Mouse (Mus musculus): ENCODE results near the gene Fis1.
"Not testable (repeated sequence)": the region's sequence is repeated elsewhere in the genome, so short reads cannot be mapped to it uniquely, and the experiment has no call there.

Fis1 gene

GRCm38 (mm10) chr5:136940845-136941560 is 12.1 kb upstream of the Fis1 start:
- no peak for DNase-seq

- no peak for DNase-seq
Measured at GRCm38 (mm10) chr5:136942781-136943180, 10.3 kb upstream of the Fis1 start.

GRCm38 (mm10) chr5:136943382-136943781 is 9.7 kb upstream of the Fis1 start:
- no peak for DNase-seq

- no peak for DNase-seq
Measured at GRCm38 (mm10) chr5:136945084-136945483, 8.0 kb upstream of the Fis1 start.

- DNase-seq: no peak
Measured at GRCm38 (mm10) chr5:136947874-136948273, 5.2 kb upstream of the Fis1 start.

GRCm38 (mm10) chr5:136949551-136950336 is 3.3 kb upstream of the Fis1 start:
- not testable (repeated sequence) for DNase-seq

- DNase-seq: no peak
Measured at GRCm38 (mm10) chr5:136950521-136950920, 2.6 kb upstream of the Fis1 start.

- no peak for DNase-seq
Measured at GRCm38 (mm10) chr5:136952153-136952552, 922 bp upstream of the Fis1 start.

- peak; percentile 83 for DNase-seq
Measured at GRCm38 (mm10) chr5:136953440-136953951, 421 bp downstream of the Fis1 start.

- no peak for DNase-seq
Measured at GRCm38 (mm10) chr5:136955622-136956021, 2.5 kb downstream of the Fis1 start.

GRCm38 (mm10) chr5:136957250-136957649 is 4.2 kb downstream of the Fis1 start:
- no peak for DNase-seq

- DNase-seq: peak; percentile 58
Measured at GRCm38 (mm10) chr5:136958991-136959605, 6.0 kb downstream of the Fis1 start.

GRCm38 (mm10) chr5:136960053-136960452 is 7.0 kb downstream of the Fis1 start:
- DNase-seq: no peak

- DNase-seq: no peak
Measured at GRCm38 (mm10) chr5:136961334-136961982, 8.4 kb downstream of the Fis1 start.

GRCm38 (mm10) chr5:136961983-136962461 is 8.9 kb downstream of the Fis1 start:
- peak; percentile 95 for DNase-seq

GRCm38 (mm10) chr5:136962501-136962900 is 9.4 kb downstream of the Fis1 start:
- peak; percentile 93 for DNase-seq

- no peak for DNase-seq
Measured at GRCm38 (mm10) chr5:136962966-136963540, 10.0 kb downstream of the Fis1 start.

GRCm38 (mm10) chr5:136965210-136965609 is 12.1 kb downstream of the Fis1 start:
- no peak for DNase-seq

GRCm38 (mm10) chr5:136965686-136966085 is 12.6 kb downstream of the Fis1 start:
- no peak for DNase-seq

- peak; percentile 63 for DNase-seq
Measured at GRCm38 (mm10) chr5:136966331-136966730, 13.3 kb downstream of the Fis1 start, which contains the start of gene Cldn15. Cldn15 (plus strand) TSS chr5:136966616.

- no peak for DNase-seq
Measured at GRCm38 (mm10) chr5:136966861-136967455, 13.9 kb downstream of the Fis1 start.

GRCm38 (mm10) chr5:136967592-136967991 is 14.5 kb downstream of the Fis1 start:
- DNase-seq: peak; percentile 49

All from lung, postnatal 36 days (tissue).